Mouse (Mus musculus) cerebellum, postnatal 36 days (tissue): ENCODE measurements at regions not wholly inside any gene's neighbourhood (a gene's known extent, or its start where the extent isn't known, plus 50 kb on each side); places are given as distances from the start of the nearest gene placed in this dataset.

Source experiments
- DNase-seq, 2 experiments: peaks; one replicate each; pipeline ENCODE4 v3.0.0; 2021 to 2022; ENCODE audit warnings: mixed read lengths in 2 of 2

DNA sequence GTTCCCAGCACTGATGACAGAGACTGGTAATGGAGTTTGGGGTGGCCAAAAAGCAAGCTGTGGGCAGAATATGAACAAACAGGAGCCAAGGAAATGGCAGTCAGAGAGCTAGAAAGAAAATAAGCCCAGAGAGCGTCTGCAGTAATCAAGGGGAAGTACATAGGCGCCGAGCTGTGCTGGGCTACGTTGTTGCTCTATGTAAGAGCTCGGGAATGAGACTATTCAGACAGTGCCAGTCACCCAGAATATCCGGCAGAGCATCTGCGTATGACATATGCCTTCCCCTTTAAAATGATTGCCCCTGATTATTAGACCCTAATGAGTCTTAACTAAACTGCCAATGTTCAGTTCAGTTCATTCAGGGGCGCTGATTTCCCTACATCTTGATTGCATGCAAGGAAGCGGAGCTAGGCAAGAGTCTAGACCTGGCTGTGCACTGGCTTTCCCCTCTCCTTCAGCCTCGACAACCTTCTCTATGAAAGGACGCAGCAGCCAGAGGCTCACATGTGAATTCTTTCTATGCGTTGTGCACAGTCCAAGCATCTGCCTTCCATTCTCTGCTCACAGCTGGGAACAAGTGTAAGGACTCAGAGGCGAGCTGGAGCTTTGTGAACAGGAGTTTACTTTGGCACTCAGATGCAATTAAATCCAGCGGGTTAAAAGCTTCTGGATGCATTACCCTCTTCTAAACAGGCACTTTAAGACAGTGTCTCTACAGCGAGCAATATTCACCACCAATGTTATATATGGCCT lies 125.7 kb upstream of the Gdf10 start:
- DNase-seq: no peak

- DNase-seq: no peak
These were observed 119.1 kb upstream of the Gdf10 start for GRCm38 (mm10) chr14:33804321-33804720.

DNA sequence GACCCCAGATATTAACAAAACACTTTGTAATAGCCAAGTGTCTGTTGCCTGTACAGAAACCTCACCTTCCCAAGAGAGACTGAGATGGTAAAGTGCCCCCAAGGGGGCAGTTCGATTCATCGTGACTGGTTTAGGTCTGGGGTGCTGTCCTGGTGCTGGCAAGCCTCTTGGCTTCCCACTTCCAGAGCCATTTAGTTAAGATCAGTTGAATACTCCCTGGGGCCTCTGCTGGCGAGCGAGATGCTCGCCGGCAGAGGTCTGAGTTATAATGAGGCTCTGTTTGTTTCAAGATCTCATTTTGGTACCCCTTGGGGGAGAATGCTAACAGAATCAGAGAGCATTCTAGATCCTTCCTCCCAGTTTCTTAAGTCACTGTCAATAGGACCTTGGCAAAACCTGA lies 118.7 kb upstream of the Gdf10 start:
- no peak for DNase-seq

GRCm38 (mm10) chr14:33807196-33807595 lies 116.2 kb upstream of the Gdf10 start:
- no peak for DNase-seq

- DNase-seq: no peak
These were observed 114.7 kb upstream of the Gdf10 start for GRCm38 (mm10) chr14:33808593-33809265.

DNA sequence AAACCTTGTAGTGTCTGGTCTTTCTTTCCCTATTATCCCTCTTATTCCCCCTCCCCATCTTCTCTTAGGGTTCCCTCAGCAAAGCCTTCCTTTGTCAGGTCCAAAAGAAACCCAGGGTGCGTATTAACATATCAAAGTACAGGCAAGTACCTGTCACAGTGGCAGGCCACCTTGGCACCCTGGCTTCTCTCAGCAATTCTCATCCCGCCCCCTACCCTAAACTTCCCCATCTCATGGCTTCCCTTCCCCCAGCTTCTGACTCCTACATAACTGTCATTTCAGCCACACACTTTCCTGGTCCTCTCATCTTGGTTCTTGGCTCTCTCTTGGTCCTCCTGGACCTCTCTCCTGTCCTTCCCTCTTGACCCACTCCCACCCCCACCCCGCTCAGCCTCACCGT lies 112.8 kb upstream of the Gdf10 start:
- no peak for DNase-seq

- DNase-seq: no peak
These were observed 112.1 kb upstream of the Gdf10 start for GRCm38 (mm10) chr14:33811241-33811640.

- no peak for DNase-seq
These were observed 111.1 kb upstream of the Gdf10 start for GRCm38 (mm10) chr14:33812266-33812665.

DNA sequence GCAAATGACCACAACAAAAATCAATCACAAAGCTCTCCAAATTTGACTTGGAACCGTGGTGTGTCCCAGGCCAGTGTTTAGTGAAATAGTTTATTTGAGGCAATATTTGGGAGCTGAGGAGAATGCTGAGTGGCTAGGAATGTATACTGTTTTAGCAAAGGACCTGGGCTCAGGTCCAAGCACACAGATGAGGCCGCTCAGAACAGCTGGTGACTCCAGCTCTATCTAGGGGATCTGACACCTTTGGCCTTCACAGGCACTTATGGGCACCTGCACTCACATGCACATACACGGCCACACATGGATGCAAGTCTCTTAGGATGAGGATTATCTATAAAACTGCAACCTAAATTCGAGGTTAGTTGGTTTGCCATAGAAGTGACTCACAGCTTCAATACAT lies 110.6 kb upstream of the Gdf10 start:
- no peak for DNase-seq

- DNase-seq: no peak
These were observed 110.1 kb upstream of the Gdf10 start for GRCm38 (mm10) chr14:33813274-33813673.

GRCm38 (mm10) chr14:33814107-33814506 lies 109.3 kb upstream of the Gdf10 start:
- DNase-seq: no peak

DNA sequence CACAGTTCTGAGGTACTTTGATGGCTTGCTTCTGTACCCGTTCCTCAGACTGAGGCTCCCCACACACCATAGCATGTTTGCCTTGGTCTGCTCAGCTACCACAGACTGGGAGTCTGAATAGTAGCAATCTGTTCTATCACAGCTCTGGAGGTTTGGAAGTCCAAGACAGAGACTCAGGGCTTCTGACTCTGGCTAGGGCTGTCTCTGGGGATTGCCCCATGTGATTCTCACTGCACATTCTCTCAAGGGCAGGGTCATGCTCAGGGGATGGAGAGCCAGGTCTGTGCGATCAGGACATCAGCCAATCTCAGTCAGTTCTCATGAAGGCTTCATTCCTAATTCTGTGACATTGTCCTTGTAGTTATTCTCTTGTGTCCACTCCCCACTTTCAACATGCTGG lies 108.8 kb upstream of the Gdf10 start:
- no peak for DNase-seq

GRCm38 (mm10) chr14:33820541-33821260 lies 102.7 kb upstream of the Gdf10 start:
- DNase-seq: peak; percentile 19 to 28

- DNase-seq: no peak
These were observed 102.0 kb upstream of the Gdf10 start for GRCm38 (mm10) chr14:33821436-33821835.

- peak in 1 of 2 experiments; percentile 5 for DNase-seq
These were observed 98.9 kb upstream of the Gdf10 start for GRCm38 (mm10) chr14:33824421-33824874.

- DNase-seq: no peak
These were observed 97.3 kb upstream of the Gdf10 start for GRCm38 (mm10) chr14:33826003-33826644.

DNA sequence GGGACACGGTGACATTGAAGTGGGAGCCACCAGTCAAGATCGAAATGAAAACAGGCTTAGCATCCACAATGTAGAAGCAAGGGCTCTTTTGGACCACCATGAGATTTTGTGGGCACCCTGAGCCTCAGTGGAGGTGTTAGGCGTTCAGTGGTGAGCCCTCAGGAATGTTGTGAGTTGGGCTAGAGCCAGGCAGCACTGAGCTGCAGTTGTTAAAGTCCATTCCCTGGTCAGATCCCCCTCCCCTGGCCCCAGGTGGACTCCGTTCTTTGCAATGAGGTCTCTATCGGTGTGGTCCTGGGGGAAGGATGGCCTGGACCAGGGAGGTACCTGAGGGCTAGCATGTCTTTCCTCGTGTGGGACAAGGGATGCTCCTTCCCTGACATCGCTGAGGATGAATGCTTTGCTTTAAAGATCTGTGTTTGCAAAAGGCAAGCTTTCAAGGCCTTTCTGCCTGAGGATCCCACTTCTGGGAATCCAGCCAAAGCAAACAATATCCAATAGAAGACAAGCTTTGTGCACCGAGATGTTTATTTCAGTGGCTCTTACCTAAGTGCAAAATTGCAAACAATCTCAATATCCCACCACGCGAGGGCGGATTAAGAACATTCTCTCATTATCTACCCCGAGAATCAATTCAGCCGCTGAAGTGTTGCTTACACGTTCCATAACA lies 90.6 kb upstream of the Gdf10 start:
- no peak for DNase-seq

DNA sequence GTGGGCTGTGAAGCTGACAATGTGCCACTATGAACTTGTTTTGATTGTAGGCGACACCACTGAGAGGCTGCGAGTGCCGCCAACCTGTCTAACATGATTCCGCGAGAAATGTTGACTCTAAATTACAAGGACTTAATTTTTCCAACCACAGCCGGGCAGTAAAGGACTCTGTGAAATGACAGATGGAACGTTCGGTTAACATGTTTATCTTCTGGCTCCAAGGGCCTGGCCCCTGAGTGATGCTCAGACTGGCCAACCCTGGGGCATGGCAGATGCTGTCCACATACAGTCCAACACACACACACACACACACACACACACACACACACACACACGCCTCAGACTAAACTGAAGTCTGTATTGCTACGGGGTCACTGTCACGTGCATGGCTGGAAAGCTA lies 87.0 kb upstream of the Gdf10 start:
- no peak for DNase-seq

GRCm38 (mm10) chr14:33841821-33842220 lies 81.6 kb upstream of the Gdf10 start:
- no peak for DNase-seq

DNA sequence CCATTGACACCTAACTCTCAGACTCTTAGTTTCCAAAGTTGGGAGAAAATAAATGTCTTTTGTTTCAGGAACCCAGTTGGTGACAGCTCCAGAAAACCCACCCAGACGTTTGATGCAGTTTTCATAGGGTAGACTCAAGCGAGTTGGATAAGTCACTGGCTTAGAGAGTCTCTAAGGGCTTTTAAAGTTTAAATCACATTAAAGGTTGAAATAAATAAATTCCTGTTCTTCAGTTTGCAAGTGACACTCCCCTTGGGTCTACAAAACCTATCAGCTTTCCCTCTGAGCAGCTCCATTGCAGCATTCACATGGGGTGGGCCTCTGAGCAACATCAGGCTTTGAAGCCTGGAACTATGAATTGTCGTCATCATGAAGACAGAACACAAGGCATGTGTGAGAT lies 69.9 kb upstream of the Gdf10 start:
- no peak for DNase-seq

- peak; percentile 21 for DNase-seq
These were observed 69.2 kb upstream of the Gdf10 start for GRCm38 (mm10) chr14:33854181-33854580.

- no peak for DNase-seq
These were observed 66.4 kb upstream of the Gdf10 start for GRCm38 (mm10) chr14:33856992-33857391.

DNA sequence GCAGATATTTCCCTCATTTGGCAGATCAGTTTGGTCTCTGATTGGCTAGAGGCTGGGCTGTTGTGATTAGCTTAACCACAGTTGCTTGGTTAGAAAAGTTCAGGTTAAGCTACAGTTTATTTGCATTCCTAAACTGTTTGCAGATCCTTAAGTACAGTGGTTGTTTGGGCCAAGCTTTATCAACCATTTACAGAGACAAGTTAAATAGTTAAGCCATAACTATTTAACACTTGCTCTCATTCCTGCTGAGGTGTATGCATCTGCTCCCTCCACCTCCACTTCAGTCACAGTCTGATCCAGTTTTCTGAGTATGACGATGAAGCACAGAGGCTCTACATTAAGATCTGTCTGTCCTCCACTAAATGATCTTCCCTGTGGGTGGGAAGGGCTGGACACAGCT lies 58.6 kb upstream of the Gdf10 start:
- DNase-seq: no peak
